Mouse (Mus musculus) hindbrain, embryonic 16.5 days (tissue): ENCODE measurements around the gene Fem1b. TPM values are rescaled to one million over a fixed set of nuclear protein-coding genes. Genes with fewer than 3 reads are reported as not detected.
A peak's percentile ranks its signal among the peaks of the same experiment; 100 is the strongest.

Experiments used
- ATAC-seq: fragments of 200-750 bp; cut with Nextera tagmentation; 2 replicates; pipeline ENCODE4 v1.8.0; 2017; ENCODE audit warnings: moderate TSS enrichment, moderate library complexity
- H3K27ac ChIP-seq: fragments of 300-500 bp; sonication (generic); 2 replicates; pipeline ENCODE4 v1.5.1; 2014; ENCODE audit warnings: low read depth, mild to moderate bottlenecking, control low read depth, low read length, moderate library complexity
- H3K27me3 ChIP-seq: fragments of 300-500 bp; sonication (generic); replicated peaks from 2 replicates; pipeline ENCODE4 v1.6.1; 2014; ENCODE audit warnings: low read length; ENCODE audit not compliant: control insufficient read depth, insufficient read depth
- H3K36me3 ChIP-seq: fragments of 300-500 bp; sonication (generic); 2 replicates; pipeline ENCODE4 v1.6.1; 2014; ENCODE audit warnings: mild to moderate bottlenecking, low read length, moderate library complexity, mixed read lengths; ENCODE audit not compliant: control insufficient read depth, insufficient read depth
- H3K4me1 ChIP-seq: fragments of 300-500 bp; sonication (generic); 2 replicates; pipeline ENCODE4 v1.6.1; 2014; ENCODE audit warnings: low read depth, low read length; ENCODE audit not compliant: control insufficient read depth, insufficient read depth
- H3K4me2 ChIP-seq: fragments of 300-500 bp; sonication (generic); 2 replicates; pipeline ENCODE4 v1.6.1; 2014; ENCODE audit warnings: mild to moderate bottlenecking, low read length, control low read depth, moderate library complexity
- H3K4me3 ChIP-seq: fragments of 300-500 bp; sonication (generic); 2 replicates; pipeline ENCODE4 v1.5.1; 2014; ENCODE audit warnings: mild to moderate bottlenecking, low read length, control low read depth, moderate library complexity
- H3K9ac ChIP-seq: fragments of 300-500 bp; sonication (generic); 2 replicates; pipeline ENCODE4 v1.6.1; 2014; ENCODE audit warnings: low read depth, mild to moderate bottlenecking, control low read depth, low read length, moderate library complexity
- H3K9me3 ChIP-seq: fragments of 300-500 bp; sonication (generic); 2 replicates; pipeline ENCODE4 v1.6.1; 2014; ENCODE audit warnings: mild to moderate bottlenecking, low read length, moderate library complexity; ENCODE audit not compliant: control insufficient read depth
- WGBS: fragments of 180-500 bp; shearing (Covaris S2); extraction: QIAGEN DNeasy Blood & Tissue Kit; methylation state at CpG from one replicate; pipeline ENCODE4 v1.1.7; 2014; 5-methylcytosine and 5-hydroxymethylcytosine counted together
- polyA plus RNA-seq: library from polyadenylated mRNA; unstranded; fragments of >200 nt; fragmentation: Nextera tagmentation; extraction: Ambion mirVana; gene quantifications from 2 replicates; pipeline ENCODE4 v1.2.1, GENCODE M21; 2015

The Fem1b gene
- polyA plus RNA-seq, 1 experiment from 2014 or later: 44.5 TPM

- WGBS: 76% methylated on average over 3 of the region's 3 CpGs
- no peaks in the 10 kb centered on the region for H3K36me3 ChIP-seq
- no peaks in the 10 kb centered on the region for H3K9me3 ChIP-seq
- no peak overlapping the region for H3K4me3 ChIP-seq
- peaks cover 3% of the 10 kb centered on the region; the same call in 1 of the 2 replicates for H3K4me1 ChIP-seq
- no peak overlapping the region for H3K4me2 ChIP-seq
- no peak for ATAC-seq
- no peak overlapping the region for H3K27ac ChIP-seq
- no peak overlapping the region for H3K9ac ChIP-seq
- H3K27me3 ChIP-seq: no peaks in the 10 kb centered on the region
These were observed 7.8 kb upstream of the Fem1b start for GRCm38 (mm10) chr9:62819494-62819893.

- Histone ChIP-seq H3K27me3 (no peaks in the 10 kb centered on the region), H3K27ac (no peak overlapping the region), H3K4me1 (peaks cover 3% of the 10 kb centered on the region; the same call in 1 of the 2 replicates), H3K9me3 (no peaks in the 10 kb centered on the region), H3K4me2 (no peak overlapping the region), H3K36me3 (no peaks in the 10 kb centered on the region), H3K9ac (no peak overlapping the region), H3K4me3 (no peak overlapping the region)
- WGBS: 74% methylated on average over 4 of the region's 4 CpGs
- ATAC-seq: no peak
These were observed 6.3 kb upstream of the Fem1b start for GRCm38 (mm10) chr9:62817828-62818614.

DNA sequence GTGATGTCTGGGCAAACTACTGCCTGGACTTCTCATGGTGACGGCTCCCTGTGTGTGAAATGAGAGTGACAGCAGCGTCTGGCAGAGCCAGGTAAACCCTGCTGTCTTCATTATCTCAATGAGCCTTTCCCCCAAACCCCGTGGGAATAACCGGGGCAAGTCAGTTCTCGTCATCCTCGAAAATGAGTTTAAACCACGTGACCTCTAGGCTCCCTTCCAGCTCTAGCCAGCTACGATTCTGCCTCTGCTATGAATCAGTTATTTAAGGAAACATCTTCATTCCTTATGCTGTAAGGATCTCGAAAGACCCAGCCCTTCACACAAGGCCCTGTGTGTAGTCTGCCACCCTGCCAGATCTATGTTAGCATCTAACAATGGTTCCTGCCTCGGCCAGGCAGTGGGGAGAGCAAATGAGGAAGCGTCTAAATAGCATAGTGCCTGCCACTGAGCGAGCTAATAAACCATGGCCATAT, 5.4 kb upstream of the Fem1b start:
- WGBS: 47% methylated on average over 12 of the region's 12 CpGs
- H3K4me2 ChIP-seq: no peak overlapping the region
- no peaks in the 10 kb centered on the region for H3K36me3 ChIP-seq
- H3K4me3 ChIP-seq: no peak overlapping the region
- H3K9me3 ChIP-seq: no peaks in the 10 kb centered on the region
- no peak; the same call in 1 of the 2 replicates for ATAC-seq
- peaks cover 9% of the 10 kb centered on the region; the same call in 1 of the 2 replicates for H3K4me1 ChIP-seq
- H3K9ac ChIP-seq: no peak overlapping the region
- no peak overlapping the region for H3K27ac ChIP-seq
- H3K27me3 ChIP-seq: no peaks in the 10 kb centered on the region

- H3K36me3 ChIP-seq: no peaks in the 10 kb centered on the region
- H3K4me1 ChIP-seq: peaks cover 9% of the 10 kb centered on the region; the same call in 1 of the 2 replicates
- no peak for ATAC-seq
- WGBS: 80% methylated on average over 9 of the region's 9 CpGs
- no peak overlapping the region for H3K9ac ChIP-seq
- no peak overlapping the region for H3K4me2 ChIP-seq
- H3K27me3 ChIP-seq: no peaks in the 10 kb centered on the region
- H3K9me3 ChIP-seq: no peaks in the 10 kb centered on the region
- H3K4me3 ChIP-seq: no peak overlapping the region
- H3K27ac ChIP-seq: no peak overlapping the region
These were observed 4.8 kb upstream of the Fem1b start for GRCm38 (mm10) chr9:62816323-62817098.

GRCm38 (mm10) chr9:62814751-62815150, 3.0 kb upstream of the Fem1b start:
- H3K4me1 ChIP-seq: peaks cover 9% of the 10 kb centered on the region
- no peak overlapping the region for H3K4me3 ChIP-seq
- H3K36me3 ChIP-seq: no peaks in the 10 kb centered on the region
- no peak for ATAC-seq
- no peaks in the 10 kb centered on the region for H3K9me3 ChIP-seq
- no peak overlapping the region for H3K27ac ChIP-seq
- no peaks in the 10 kb centered on the region for H3K27me3 ChIP-seq
- no peak overlapping the region for H3K4me2 ChIP-seq
- WGBS: 84% methylated on average over 2 of the region's 2 CpGs
- H3K9ac ChIP-seq: no peak overlapping the region

DNA sequence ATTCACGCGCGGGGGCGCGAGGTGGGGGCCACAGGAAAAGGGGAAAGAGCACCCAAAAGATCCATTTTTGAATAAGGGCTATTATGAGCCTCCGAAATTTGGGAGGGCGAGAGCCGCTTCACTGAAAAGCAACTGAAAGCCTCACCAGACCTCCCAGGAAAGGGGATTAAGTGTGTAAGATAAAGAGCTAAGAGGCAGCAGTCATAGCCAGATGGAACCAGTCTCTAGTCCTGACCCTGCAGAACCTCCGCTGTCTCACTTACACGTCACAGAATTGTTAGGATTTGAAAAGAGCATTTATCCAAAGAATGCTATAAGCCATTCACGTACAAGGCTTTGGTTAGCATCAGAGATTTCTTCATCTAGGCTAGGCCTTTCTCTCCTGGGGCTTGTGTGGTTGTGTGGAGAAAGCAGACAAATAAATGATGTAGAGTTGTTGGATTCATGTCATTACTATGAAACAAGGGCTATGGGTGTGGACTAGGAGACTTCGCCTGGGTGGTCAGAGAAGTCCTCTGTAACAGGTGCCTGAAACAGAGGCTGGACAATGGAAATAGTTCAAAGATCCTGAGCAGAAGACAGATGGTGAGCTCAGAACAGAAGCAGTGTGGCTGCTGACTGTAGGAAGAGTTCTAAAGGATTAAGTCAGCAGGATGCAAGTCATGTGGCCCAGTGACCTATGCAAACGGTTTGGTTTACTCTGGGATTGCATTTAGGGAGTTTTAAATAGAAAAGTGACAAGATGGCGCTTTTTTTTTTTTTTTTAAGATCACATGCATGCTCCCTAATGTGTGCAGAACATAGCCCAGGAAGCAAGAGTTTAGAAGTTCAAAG, 699 bp upstream of the Fem1b start:
- H3K9me3 ChIP-seq: no peaks in the 10 kb centered on the region
- peak overlapping the region; percentile 99 for H3K27ac ChIP-seq
- 10% methylated on average over 14 of the region's 14 CpGs for WGBS
- peak overlapping the region; percentile 73 for H3K4me2 ChIP-seq
- H3K4me3 ChIP-seq: peak overlapping the region; percentile 100
- H3K36me3 ChIP-seq: no peaks in the 10 kb centered on the region
- H3K27me3 ChIP-seq: no peaks in the 10 kb centered on the region
- ATAC-seq: peak; percentile 51
- peak overlapping the region; percentile 99 for H3K9ac ChIP-seq
- peaks cover 25% of the 10 kb centered on the region for H3K4me1 ChIP-seq

DNA sequence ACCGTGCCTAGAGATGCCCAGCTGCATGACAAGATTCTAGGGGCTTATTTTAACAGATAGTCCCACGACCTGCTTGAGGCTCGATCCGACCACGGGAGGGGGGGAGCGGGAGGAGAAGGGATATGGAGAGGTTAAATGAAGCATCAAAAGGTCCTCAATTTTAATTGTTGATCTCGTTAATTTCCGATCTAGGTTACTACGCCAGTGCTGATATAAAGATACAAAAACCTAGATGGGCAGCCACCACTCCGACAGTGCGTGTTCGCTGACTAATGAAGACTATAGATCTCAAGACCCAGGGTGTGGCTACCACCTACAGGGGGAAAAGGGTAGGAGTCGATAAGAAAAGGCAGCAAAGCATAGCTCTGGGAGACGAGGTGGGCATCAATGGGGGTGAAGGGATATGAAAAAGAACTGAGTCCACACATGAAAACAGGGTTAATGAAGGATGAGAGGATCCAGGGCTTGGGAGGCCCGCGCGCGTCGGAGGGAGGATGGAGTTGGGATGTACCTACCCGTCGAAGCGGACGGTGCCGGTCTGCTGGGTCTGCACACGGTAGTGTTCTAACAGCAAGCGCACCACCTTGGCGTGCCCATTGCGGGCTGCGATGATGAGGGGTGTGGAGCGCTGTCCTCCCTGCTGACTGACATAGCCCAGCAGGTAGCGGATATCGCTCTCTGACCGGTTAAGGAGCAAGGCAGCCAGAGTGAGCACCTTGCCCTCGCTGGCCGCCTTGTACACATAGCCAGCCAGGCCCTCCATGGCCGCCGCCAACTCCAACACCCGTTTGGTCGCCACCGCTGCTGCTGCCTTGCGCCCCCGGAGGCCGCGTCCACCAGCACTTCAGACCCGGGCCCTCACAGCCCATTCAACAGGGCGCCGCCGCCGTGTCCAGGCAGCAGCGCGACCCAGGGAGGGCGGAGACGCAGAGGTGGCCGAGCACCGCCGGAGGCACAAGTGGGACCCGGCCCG, 905 bp downstream of the Fem1b start:
- ATAC-seq: peak; percentile 67

DNA sequence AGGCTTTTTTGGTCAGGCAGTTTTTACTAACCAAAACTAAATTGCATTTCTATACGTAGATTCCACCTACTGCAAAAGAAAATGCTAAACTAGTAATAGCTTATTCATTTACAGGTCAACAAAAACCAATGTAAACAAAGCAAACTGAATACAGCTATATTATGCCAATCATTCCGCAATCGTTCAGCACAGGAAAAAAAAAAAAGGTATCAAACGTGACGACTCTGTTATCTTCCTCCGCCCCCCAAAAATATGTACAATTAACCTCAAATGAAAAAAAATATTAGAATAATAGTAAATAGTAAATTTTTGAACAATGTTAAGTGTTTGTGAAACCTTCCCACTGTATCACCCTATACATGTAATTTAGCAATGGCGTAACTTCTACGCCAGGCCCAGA, 1.6 kb downstream of the Fem1b start:
- Histone ChIP-seq H3K4me1 (peaks cover 21% of the 10 kb centered on the region), H3K27ac (peak overlapping the region; percentile 99; the same call in 1 of the 2 replicates), H3K4me3 (peak overlapping the region; percentile 100), H3K4me2 (peak overlapping the region; percentile 73), H3K36me3 (no peaks in the 10 kb centered on the region), H3K27me3 (no peaks in the 10 kb centered on the region), H3K9ac (peak overlapping the region; percentile 99), H3K9me3 (no peaks in the 10 kb centered on the region)
- no peak for ATAC-seq
- 15% methylated on average over 8 of the region's 8 CpGs for WGBS

More for the DNA sequence above, 905 bp downstream of the Fem1b start:
- H3K4me1 ChIP-seq: peaks cover 21% of the 10 kb centered on the region
- H3K4me3 ChIP-seq: peak overlapping the region; percentile 100
- H3K36me3 ChIP-seq: no peaks in the 10 kb centered on the region
- under 1% methylated on average over 54 of the region's 58 CpGs for WGBS
- peak overlapping the region; percentile 73 for H3K4me2 ChIP-seq
- no peaks in the 10 kb centered on the region for H3K27me3 ChIP-seq
- peak overlapping the region; percentile 99 for H3K27ac ChIP-seq
- no peaks in the 10 kb centered on the region for H3K9me3 ChIP-seq
- peak overlapping the region; percentile 99 for H3K9ac ChIP-seq
